Mouse (Mus musculus) frontal cortex, postnatal 36 days (tissue): ENCODE measurements around the gene Insr.

Experiments
- DNase-seq, 2 experiments: peaks; one replicate each; pipeline ENCODE4 v3.0.0; 2022; ENCODE audit warnings: low spot score in 2 of 2

The Insr gene

DNA sequence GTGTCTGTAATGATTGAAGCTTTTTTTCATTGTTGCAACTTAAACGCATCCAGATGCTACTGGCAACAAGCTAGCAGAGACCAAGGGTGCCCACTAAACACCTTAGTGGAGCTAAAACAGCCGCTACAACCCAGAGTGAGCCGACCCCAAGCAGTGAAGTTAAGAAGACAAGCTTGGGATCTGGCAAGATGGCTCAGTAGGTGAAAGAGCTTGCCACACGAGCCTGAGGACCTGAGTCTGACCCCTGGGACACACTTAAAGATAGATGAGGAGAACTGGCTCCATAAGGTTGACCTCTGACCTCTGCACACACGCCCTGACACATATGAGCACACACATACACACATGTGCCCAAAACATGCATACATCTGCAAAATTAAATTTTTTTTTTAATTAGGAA is 4.2 kb downstream of the Insr start:
- DNase-seq, result no peak

DNA sequence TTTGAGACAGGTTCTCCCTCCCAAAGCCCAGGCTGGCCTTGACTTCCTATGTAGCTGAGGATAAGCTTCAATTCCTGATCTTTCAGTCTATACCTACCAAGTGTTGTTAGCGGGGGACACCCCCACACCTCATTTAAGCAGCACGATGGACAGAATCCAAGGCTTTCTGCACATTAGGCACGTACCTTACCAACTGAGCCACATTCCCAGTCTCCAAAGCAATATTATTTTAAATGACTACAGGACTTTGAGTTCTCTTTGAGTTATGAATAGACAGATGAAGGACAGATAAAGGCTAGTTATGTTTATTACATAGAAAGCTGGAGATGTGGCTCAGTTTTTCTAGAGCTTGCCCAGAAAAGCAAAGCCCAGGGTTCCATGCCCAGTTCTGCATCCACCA is 5.6 kb downstream of the Insr start:
- DNase-seq, result no peak

DNA sequence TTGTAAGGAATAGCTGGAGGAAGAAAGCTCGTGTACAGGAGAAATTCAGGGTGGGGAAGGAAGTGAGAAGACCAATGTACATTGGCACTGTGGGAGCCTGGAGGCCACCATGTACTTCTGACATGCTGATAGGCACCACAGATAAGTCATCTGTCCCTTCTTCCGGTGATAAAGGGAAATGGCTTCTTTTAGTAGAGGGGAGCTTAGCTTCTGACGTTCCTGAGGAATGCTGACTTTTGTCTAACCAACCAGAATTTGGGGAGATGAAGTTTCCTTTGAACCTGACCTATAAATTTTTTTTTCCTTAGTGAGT is 12.0 kb downstream of the Insr start:
- DNase-seq, result no peak

GRCm38 (mm10) chr8:3266686-3267448 is 12.6 kb downstream of the Insr start:
- DNase-seq, result no peak

GRCm38 (mm10) chr8:3265182-3265581 is 14.2 kb downstream of the Insr start:
- no peak for DNase-seq

- DNase-seq, result no peak
Measured at GRCm38 (mm10) chr8:3262779-3263178, 16.6 kb downstream of the Insr start.

DNA sequence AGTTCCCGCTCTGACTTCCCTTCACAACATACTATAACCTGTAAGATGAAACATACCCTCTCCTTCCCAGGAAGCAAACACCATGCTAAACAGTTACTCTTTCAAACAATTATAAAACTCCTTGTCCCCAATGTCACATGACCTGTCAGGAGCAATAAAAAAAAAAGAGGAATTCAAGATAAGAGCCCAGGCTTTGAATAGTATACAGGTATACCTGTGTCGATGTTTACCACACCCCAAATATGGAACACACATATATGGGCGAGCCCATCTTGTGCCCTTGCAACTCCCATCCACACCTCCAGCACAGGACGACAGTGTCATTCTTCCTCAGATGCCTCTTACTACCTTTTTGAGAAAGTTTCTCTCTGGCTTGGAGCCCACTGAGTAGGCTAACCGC is 18.3 kb downstream of the Insr start:
- DNase-seq, result no peak

GRCm38 (mm10) chr8:3260127-3260811 is 19.1 kb downstream of the Insr start:
- DNase-seq, result no peak

DNA sequence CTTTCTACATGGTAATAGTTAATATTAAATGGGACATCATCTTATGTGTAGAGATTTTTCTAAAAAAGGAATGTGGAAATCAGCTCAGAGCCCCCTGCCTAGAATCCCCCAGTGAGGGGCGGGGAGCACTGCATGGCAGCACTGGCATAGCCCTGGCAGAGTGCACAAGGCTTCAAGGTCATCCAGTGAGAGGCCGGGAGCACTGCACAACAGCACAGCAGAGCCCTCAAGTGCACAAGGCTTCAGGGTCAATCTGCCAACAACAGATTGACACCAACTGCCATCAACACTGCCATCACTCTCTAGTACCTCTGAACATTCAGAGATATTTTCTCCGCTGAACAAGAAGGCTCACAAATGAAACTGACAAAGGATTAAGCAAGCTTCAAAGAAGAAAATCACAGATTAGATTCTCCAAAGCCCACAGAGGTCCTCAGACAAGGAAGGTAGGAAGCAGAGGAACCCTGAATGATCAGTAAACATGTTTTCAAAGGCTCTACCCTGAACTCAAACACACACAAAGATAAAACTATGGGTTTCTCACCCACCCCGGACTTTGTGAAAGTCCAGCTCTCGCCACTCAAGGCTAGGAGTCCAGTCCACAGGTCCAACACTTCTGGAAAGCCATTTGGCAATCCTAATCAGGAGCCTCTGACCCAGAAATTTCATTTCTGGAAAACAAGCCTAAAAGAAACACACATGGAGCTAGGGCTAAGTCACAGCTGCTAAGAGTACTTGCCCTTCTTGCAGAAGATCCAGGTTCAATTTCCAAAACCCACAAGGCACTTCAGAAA is 23.1 kb downstream of the Insr start:
- DNase-seq, result no peak

DNA sequence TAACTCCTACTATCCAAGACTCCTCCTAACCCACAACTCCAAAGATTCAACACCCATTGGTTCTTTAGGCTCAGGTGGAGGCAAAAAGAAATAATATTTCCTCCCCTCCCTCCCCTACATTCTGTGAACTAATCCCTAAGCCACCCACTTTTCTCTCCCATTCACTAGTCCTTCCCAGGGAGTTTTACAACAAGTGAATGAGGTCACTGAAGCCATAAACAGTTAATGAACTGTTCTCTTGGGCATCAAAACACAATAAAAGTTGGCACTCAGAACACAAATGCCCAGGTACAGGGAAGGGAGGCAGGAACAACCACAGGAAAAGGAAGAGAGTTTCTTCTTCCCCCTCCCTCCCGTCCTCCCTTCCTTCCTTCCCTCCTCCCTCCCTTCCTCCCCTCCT is 24.1 kb downstream of the Insr start:
- DNase-seq, result no peak

- DNase-seq, result no peak
Measured at GRCm38 (mm10) chr8:3253179-3253578, 26.2 kb downstream of the Insr start.

DNA sequence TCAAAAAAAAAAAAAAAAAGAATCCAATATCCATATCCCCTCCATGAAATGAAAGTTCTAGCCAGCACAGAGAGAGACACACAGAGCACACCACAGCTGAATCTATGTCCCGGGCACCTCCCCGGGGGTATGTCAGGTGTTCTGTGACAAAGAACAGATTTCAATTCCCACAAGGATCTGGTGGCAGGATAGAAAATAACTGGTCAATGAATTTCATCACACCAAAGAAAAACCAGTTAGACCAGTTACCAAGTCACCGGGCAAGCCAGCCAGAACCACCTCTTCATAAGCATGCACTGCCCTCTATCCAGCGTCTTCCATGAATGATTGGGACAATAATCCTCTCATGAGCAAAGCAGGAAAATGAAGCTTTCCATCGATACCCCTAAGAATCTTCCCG is 26.8 kb downstream of the Insr start:
- DNase-seq, result no peak

GRCm38 (mm10) chr8:3251101-3251500 is 28.3 kb downstream of the Insr start:
- no peak for DNase-seq

GRCm38 (mm10) chr8:3249886-3250285 is 29.5 kb downstream of the Insr start:
- no peak for DNase-seq

- no peak for DNase-seq
Measured at GRCm38 (mm10) chr8:3248704-3249103, 30.7 kb downstream of the Insr start.

DNA sequence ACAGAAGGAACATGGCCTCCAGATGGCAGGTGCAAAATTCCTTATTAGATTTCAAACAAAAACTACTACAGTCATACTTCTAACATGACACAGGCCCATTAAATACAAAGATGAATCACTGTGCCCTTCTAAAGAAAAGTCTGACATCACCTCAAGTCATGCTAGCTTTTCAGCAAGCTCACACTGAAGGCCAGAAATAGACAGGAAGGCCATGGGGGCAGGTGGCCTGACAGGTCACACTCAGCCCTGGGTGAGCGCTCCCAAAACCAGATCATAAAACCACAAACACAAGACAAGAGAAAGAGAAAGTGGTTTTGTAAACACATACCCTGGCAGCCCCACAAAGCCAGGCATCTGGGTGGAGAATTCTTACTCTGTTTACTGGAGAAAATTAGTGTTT is 32.3 kb downstream of the Insr start:
- DNase-seq, result no peak

DNA sequence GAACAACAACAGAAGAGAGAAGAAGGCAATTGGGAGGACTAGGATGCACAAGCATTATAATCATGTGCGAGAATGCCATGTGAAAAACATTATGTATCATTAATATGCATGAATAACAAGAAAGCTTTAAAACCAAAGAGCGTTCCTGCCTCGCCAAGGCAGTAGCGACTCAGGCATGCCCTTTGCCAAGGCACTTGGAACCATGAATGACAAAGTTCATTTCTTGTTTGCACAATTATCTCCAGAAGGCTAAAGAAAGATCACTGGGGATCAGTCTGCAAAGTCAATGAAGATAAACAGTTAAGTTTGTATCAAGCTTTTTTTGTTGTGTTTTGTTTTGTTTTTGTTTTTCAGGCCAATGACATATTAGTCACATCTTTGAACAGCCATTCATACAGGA is 36.2 kb downstream of the Insr start:
- no peak for DNase-seq

- no peak for DNase-seq
Measured at GRCm38 (mm10) chr8:3240725-3241124, 38.7 kb downstream of the Insr start.

DNA sequence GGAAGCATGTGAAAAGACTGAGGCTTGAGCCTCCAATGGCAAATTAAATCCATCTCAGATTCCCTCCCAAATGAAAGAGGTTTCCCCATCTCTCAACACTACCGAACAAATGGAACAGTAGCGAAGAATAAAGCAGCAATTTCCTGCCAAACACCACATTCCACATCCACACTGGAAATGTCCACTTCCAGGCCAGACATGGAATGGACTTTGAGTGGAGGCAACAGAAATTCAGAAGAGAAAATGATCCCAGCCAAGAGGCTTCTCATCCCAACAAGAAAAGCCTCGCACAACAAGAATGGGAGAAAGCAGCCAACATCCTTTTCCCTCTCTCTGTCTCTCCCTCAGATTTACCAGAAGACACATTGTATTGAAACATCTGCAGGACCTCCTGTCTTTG is 39.8 kb downstream of the Insr start:
- no peak for DNase-seq

- DNase-seq, result no peak
Measured at GRCm38 (mm10) chr8:3238792-3239191, 40.6 kb downstream of the Insr start.

- no peak for DNase-seq
Measured at GRCm38 (mm10) chr8:3237319-3237718, 42.1 kb downstream of the Insr start.

DNA sequence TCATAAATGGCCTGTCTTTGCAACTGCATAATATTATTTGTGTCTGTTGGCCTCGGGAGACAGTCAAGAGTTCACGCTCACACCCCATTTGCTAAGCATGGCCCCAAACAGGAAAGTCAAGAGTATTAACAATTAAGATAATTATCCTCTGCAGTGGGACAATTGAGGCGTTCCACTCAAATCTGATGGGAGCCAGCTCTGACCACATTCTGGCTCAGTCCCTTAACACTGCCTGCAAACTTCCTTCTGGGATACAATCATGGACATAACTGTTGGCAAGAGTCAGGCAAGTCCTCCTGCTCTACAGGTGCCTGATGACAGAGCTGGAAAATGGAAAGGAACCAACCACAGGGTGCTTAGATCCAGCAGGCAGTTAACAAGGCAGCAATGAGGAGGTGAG is 43.1 kb downstream of the Insr start:
- DNase-seq, result no peak

GRCm38 (mm10) chr8:3234569-3234968 is 44.8 kb downstream of the Insr start:
- no peak for DNase-seq
